Mouse (Mus musculus) frontal cortex, postnatal 14 days (tissue): ENCODE results near the gene Gm11020.
"Not testable (repeated sequence)": the region's sequence is repeated elsewhere in the genome, so short reads cannot be mapped to it uniquely, and the experiment has no call there.

Experiments
- DNase-seq, 2 experiments: peaks; one replicate each; pipeline ENCODE4 v3.0.0; 2022; ENCODE audit warnings: low spot score in 2 of 2

Gm11020 gene

GRCm38 (mm10) chr8:104321267-104321666 lies at the start of gene Gm11020:
Gm11020 (plus strand) TSS chr8:104321567.
- DNase-seq = not testable (repeated sequence)

- not testable (repeated sequence) for DNase-seq
These were observed 28.3 kb upstream of the Gm11020 start, which contains the start of gene Cmtm2a for GRCm38 (mm10) chr8:104293081-104293480. Cmtm2a (minus strand) TSS chr8:104293181.

DNA sequence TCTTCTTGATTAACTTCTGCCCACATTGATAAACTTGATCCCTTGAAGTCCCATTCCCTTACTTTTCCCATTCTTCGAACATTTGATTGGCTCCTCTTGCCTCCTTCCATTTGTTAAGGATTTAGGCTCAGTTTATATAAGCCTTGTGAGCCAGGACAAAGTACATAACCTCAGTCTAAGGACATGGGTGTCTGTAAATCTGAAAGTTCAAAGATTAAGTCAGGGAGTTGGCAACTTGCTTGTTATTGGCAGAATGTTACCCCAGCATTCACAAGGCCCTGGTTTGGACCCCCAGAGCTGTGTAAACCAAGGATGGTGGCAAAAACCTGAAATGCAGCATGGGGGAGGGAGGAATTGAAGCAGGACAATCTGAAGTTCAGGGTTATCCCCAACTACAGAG lies 27.0 kb upstream of the Gm11020 start:
- no peak for DNase-seq

- DNase-seq = not testable (repeated sequence)
These were observed 19.8 kb upstream of the Gm11020 start for GRCm38 (mm10) chr8:104301577-104301976.

DNA sequence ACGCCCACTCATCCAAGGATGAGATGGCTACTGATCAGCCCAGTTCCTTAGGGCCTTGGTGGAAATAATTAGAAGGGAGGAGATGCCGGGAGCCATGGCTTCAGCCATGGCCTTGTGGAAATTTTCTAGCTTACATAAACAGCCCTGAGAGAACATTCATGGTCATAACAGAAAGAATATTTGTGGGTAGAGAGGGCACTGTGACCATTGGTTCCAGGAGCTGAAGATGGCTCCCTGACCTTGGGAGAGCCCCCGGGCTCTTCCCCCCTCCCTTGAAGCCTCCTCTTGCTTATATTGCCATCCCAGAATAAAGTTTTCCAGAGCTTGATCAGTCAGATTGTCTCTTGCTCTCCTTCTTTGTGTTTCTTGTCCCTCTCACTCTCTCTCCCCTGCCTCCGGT lies 18.8 kb upstream of the Gm11020 start:
- DNase-seq = not testable (repeated sequence)

GRCm38 (mm10) chr8:104304962-104305361 lies 16.4 kb upstream of the Gm11020 start:
- no peak for DNase-seq

- not testable (repeated sequence) for DNase-seq
These were observed 13.0 kb upstream of the Gm11020 start for GRCm38 (mm10) chr8:104308341-104308740.

- DNase-seq = not testable (repeated sequence)
These were observed 11.8 kb upstream of the Gm11020 start, which contains the start of the genes Gm45711 and Cmtm1 for GRCm38 (mm10) chr8:104309441-104310155. Gm45711 (minus strand) TSS chr8:104310081. Cmtm1 (minus strand) TSS chr8:104310145.

GRCm38 (mm10) chr8:104312023-104312422 lies 9.3 kb upstream of the Gm11020 start:
- DNase-seq = not testable (repeated sequence)

GRCm38 (mm10) chr8:104313311-104313710 lies 8.1 kb upstream of the Gm11020 start:
- DNase-seq = no peak

DNA sequence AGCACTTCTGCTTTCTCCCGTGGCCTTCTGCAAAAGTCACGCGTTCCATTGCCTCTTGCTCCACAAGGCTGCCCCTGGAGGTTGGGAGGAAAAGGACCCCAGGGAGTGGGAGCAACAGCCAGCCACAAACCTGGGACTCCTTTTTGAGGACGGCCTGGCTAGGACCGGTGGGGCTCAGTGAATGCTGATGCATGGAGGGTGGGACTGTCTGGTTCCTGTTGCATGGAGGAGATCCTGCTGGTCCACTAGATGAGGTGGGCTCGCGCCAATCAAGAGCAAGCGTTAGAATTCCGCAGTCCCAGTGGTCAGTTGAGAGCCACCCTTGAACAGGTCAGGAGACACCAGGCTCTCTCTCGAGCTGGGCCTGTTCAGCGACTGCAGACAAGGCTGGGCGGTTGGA lies 563 bp downstream of the Gm11020 start, which contains the start of gene Cmtm2b:
Gene Cmtm2b, plus strand, starts transcription at position 301 of the 400 bp plus-strand sequence.
- not testable (repeated sequence) for DNase-seq

GRCm38 (mm10) chr8:104332665-104333631 lies 11.6 kb downstream of the Gm11020 start:
- no peak for DNase-seq

- DNase-seq = no peak
These were observed 12.4 kb downstream of the Gm11020 start for GRCm38 (mm10) chr8:104333786-104334185.

DNA sequence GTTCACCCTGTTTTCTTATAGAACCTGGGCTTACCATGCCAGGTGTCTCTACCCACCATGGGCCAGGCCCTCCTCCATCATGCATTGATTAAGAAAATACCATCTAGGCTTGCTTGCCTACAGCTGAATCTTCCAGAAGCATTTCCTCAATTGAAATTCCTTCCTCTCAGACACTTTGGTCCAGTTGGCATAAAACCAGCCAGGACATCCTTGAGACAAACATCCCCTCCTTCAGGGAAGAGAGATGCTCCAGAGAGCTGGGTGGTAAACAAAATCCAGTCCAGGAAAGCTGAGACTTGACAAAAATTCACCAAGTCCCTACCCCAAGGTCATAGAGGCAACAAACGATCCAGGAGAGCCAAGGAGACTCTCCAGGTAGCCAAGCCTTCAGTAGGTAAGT lies 12.8 kb downstream of the Gm11020 start:
- DNase-seq = no peak

DNA sequence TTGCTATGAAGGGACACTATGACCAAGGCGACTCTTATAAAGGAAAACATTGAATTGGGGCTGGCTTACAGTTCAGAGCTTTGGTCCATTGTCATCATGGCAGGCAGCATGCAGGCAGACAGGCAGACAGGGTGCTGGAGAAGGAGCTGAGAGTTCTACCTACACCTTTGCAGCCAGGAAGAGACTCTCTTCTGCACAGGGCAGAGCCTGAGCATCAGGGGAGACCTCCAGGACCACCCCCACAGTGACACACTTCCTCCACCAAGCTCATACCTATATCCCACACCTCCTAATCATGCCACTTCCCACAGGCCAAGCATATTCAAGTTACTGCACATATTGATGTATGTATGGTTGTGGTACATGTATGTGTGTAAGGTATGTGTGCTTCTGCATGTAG lies 15.4 kb downstream of the Gm11020 start:
- DNase-seq = no peak

- DNase-seq = no peak
These were observed 16.5 kb downstream of the Gm11020 start for GRCm38 (mm10) chr8:104337890-104338289.

- DNase-seq = no peak
These were observed 18.0 kb downstream of the Gm11020 start, which contains the start of gene Cmtm3 for GRCm38 (mm10) chr8:104339229-104339982. Cmtm3 (plus strand) TSS chr8:104339410.

- DNase-seq = no peak
These were observed 18.5 kb downstream of the Gm11020 start for GRCm38 (mm10) chr8:104339983-104340232.

DNA sequence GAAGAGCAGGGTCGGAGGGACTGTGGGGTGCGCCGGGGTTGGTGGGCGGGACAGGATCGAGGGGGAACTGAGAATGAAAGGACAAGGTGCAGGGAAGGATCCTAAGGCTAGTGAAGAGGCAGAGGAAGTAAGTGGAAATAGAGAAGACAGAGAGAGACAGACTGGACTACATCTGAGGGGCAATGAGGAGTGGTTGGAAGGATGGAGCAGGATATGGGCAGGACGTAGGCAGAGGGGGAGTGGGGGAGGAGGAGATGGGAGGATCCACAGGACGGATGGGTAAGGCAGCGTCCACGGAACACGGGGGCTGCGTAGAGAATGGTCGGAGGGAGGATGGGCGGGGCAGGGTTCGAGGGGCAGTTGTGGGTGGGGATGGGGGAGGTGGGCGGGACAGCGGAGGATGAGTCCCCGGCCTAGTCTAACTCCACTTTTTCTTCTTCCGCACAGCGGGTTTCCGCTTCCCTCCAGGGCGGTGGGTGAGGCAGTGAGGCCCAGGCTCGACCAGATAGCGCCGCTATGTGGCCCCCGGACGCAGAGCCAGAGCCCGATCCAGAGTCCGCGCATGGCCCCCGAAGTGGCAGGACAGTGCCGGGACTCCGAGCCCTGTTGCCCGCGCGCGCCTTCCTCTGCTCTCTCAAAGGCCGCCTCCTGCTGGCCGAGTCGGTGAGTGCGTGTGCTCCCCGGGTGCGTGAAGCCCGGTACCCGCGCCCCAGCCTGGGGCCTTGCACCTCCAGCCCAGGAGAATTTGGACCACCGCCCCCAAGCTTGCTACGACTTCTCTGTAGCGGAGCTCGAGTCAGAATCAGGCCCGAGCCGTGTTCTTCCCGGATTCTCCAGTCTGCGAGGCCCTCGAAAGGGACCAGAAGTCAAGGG lies 19.1 kb downstream of the Gm11020 start:
- DNase-seq = peak; percentile 50 to 60

GRCm38 (mm10) chr8:104341106-104341561 lies 19.8 kb downstream of the Gm11020 start:
- DNase-seq = no peak

- no peak for DNase-seq
These were observed 20.3 kb downstream of the Gm11020 start for GRCm38 (mm10) chr8:104341678-104342077.
